Mouse (Mus musculus): ENCODE data around the gene Sap30.
"Not testable (repeated sequence)": the region's sequence is repeated elsewhere in the genome, so short reads cannot be mapped to it uniquely, and the experiment has no call there.

The Sap30 gene

DNA sequence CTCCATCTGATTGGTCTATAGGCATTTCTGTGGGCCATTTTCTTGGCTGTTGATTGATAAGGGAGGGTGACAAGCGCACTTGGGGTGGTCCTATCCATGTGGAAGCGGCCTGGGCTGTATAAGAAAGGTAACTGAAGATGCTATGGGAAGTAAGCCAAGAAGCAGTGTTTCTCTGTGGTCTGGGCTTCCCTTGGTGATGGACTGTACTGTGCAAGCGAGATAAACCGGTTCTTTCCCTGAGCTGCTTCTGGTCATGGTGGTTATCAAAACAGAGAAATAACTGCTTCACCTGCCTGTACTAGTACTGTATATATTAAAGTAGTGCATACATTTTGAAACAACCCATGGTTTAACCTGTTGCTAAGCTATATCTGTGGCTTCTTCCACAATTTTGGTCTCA is 4.2 kb upstream of the Sap30 start:
- no peak for DNase-seq

DNA sequence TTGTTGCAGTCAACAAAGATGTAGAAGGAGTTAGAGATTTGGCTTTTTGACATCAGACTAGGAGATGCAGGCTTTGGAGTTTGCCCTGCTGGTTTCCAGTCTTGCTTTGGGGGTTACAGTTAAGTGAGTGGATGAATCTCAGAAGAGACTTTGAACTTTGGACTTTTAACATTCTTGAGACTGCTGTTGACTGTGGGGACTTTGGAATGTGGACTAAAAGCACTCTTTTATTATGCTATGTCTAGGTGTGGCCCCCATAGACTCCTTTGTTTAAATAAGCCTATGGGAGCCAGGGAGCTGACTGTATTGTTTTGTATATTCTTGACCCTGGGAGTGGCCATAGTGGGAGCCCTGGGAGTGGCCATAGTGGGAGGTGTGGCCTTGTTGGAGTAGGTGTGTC is 2.2 kb upstream of the Sap30 start:
- DNase-seq: peak; percentile 29 to 61

DNA sequence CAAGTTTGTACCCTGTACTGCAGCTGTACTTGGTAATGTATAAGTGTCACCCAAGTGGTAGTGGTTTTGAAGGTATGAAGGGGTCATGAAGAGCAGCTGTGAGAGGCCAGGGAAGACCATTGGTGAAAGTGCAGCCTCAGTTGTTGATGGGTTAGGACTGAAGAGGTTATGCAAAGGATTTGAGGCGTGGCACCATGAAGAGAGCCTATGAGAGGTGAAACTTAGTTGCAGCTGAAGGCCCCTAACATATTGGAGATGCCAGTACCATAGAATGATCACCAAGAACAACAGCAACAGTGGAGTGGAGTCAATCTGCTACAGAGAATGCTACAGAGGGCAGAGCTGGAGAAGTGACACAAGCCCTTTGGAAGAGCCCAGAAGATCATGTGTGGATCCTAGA is 1.7 kb upstream of the Sap30 start:
- DNase-seq: no peak

DNA sequence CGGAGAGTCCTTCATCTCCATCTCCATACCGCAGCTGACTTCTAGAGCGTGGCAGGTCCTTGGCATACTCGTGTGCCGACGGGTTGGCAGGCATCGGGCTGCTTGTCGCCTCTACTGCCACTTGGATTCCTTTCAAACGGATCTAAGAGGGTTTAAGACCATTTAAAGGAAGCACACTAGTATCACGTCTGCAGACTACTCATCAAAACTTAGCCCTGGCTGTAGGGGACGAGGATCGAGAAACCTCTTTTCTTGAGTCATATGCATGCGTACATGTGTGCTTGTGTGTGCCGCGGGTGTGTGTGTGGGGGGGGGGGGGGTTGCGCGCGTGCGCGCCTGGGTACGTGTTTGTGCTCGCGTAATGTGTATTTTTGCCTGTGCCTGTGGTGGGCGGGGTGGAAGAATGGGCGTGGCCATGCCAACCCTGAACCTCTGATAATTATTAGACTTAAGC is 679 bp upstream of the Sap30 start:
- peak; percentile 82 to 89 for DNase-seq

DNA sequence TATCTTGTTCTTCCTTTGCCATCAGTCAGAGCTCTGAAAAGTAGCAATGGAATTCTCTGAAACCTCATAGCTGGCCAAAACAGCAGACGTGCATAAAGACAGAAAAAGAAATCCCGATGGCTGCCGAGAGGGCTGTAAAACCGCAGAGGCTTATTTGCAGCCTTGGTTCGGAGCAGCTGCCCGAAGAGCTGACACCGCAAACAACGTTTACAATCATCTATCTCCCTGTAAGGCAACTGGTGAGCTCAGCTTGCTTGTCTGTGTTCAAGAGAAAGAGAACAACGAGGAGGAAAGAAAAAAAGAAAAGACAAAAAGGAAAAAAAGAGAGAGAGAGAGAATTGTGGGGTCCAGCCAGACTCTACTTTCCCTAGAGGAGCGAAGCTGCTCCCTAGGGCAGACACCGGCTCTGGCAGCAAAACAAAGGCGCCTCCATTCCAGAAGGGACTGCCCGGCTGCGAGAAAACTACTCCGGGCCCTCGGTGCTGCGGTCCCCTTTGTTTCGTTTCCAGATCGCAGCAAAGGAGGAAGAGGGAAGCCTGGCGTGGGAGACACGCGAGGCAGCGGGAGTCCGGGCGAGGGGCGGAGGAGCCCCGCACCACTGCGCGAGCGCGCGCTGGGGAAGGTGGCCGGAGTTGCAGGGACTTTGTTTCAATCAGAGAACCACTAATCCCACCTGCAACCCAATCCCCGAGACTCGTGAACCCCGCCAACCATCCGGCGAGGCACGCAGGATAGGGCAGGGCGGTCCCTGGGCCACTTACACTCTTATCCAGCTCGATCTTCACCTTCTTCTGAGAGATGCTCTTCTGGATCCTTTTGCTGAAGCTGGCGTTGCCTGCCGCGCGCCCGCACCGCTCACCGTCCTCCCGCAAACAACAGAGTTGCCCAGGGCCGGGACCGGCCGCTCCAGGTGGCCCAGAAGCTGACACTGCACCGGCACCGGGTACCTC is 894 bp downstream of the Sap30 start:
- DNase-seq: peak; percentile 24 to 51

DNA sequence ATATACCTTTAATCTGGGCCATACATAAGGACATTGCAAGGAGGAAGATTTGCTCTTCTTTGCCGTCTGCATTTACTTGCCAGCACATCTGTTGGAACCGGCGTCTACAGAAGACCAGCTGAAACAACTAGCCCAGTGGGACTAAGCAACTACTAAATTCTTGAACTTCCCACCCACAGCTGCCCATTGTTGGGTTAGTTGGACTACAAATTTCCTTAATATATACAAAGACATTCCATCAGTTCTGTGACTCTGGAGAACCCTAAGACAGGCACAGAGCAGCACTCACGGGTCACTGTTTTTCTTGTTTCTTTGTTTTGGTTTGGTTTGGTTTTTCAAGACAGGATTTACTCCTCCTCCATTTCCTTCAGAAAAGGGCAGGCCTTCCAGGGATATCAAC is 7.1 kb downstream of the Sap30 start:
- no peak for DNase-seq

DNA sequence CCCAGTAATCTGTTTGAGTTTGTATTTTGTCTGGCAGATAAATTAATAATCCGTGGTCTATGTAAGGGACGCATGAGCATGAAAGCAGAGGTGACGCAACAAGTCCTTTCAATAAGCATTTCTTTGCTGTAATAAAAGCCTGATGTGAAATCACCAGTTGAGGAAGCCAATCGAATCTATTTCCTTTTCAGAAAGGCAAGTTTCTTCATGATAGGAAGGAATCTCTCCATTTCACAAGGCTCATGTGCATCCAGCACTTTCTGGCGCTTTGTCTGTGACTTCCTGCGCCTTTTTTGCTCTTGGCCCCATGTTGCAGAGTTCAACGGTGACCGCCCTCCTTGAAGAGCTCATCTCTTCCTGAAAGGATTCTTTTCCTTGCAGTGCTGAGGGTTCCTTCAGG is 8.0 kb downstream of the Sap30 start:
- no peak for DNase-seq

DNA sequence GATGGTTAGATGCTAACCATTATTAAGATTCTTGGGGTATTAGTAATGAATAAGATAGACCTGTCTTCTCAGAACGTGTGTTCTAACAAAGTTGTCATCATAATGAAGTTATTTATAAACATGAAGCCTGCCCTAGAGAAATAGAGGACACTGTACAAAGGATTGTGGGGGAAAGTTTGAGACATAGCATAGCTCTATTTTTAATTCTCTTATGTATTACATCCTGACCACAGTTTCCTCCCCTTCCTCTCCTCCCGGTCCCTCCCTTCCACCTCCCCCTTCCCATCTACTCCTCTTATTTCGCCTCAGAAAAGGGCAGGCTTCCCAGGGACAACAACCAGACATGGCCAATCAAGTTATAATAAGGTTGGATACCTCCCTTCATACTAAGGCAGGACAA is 9.3 kb downstream of the Sap30 start:
- no peak for DNase-seq

DNA sequence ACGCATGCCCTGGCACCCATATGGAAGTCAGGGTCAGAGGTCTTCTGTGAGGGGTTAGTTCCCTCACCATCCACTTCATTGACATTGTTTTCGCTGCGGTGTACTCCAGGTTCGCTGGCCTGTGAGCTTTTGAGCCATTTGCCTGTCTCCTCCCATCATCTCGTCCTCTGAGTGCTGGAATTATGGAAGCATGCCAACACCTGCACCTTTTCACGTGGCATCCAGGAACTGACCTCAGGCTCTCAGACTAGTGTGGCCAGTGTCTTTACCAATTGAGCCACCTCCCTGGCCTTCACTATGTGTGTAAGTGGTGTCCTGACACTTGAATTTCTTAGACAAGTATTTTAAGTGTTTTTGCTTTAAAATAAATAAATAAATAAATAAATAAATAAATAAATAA is 13.9 kb downstream of the Sap30 start:
- peak; percentile 18 to 47 for DNase-seq

DNA sequence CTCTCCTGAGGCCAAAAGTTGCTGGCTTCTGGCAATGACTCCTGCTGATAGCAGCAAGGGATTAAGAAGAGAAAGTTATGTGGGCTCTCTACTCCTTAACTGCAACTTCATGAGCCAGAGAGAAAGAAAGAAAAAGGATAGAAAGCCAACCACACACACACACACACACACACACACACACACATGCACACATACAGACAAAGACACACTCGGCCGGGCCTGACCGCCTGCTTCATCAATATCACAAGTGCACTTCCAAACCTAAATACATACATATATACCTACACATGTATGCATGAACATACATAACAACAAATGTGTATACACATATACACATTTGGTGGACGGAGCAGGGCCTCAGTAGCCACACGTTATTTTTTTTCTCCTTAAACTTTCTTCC is 16.8 kb downstream of the Sap30 start:
- DNase-seq: no peak

DNA sequence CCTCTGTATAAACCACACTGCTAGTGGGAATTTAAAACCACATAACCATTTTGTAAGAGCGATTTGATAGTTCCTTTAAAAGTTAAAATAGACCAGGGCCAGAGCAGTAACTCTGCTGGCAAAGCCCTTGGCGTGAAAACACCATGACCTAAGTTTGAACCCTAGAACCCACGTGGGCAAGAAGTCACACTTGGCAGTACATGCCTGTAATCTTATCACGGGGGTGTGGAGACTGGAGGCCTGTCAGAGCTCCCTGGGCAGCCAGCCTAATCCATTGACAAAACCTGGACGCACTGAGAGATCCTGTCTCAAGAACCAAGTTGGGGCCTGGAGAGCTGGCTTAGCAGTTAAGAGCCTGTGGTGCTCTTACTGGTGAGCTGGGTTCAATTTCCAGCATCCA is 19.0 kb downstream of the Sap30 start:
- peak; percentile 62 to 79 for DNase-seq

DNA sequence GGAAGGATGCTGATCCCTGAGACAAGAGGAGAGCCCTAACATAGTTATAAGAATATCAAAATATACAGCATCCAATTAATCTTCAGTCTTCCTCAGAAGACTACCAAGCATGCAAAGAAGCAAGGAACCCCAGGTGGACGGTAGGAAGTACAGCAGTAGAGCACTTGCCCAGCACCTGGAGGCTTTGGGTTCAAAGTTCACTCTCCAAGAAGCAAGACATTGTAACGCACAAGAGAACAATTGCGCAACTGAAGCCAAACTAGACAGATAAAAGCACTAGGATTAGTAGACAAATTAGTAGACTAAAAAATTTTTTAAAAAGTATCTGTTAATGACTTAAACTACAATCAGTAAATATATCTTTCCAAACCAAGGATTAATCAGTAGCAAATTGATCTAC is 23.9 kb downstream of the Sap30 start:
- DNase-seq: no peak

DNA sequence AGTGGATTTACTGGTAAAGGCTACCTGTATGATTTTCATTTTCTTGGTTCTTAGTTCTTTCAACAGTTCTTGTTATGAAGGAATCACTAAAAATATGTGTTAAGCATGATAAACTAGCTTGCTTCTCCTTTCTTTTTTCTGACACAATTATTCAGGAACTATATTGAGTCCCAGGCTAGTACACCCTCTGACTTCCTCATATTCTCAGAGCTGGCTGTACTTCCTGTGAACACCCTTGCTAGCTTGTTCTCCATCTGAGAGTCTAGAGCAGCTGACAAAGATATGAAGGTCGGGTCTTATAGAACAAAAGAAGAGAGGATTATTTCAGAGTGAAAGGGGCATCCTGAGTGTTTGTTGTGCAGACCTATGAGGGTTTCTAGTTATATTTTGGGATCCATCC is 24.8 kb downstream of the Sap30 start:
- no peak for DNase-seq

DNA sequence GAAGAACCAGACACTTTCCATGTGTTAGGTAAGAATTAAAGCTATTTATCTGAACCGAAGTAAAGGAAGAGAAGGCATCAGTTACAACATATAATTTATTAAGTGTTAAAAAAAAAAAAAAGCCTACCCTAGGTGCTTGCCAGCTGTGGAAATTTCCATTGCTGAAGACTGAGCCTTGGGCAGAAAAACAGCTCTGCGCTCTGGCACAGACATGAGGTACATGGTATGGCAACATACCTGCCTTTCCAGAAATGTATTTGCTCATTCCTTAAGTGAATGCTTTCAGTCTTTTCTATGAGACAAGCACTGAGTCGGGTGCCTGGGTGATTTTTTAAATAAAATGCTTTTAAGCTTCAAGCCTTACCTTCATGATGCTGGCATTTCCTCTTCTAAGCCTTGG is 29.7 kb downstream of the Sap30 start:
- peak in 1 of 2 experiments; percentile 8 for DNase-seq

DNA sequence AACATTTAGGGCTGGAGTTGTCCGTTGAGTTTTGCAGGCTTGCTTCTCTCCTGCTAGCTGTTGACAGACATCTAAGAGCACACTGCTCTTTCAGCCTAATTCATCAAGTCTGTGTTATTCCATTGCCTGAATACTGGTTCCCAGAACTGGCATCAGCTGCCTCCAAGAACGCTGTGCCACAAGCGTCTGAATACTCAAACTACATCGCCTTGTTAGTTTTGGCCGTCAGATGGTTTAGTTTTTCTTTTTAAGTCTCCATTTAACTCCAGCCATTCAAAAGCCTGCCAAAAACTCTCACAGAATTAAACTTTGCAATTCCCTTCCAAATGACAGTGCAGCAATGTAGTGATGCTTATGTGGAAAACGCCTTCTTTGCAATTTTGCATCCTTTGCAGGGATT is 30.5 kb downstream of the Sap30 start:
- DNase-seq: no peak

DNA sequence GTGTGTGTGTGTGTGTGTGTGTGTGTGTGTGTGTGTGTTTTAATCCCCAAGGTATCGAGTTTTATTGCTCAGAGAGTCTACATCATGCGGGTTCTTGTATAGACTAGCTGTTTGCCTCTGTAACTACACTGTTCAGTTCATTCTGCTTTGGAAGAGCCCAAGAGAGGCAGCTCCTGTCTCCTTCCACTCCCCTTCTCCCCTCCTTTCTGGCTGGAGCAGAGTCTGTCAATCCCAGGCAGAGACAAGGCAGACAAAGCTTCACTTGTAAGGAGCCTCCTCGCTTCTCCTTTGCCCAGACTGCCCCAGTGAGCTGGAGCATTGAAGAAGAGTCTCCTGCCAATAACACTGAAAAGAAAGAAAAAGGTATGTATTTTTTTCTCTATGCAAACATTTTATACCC is 31.9 kb downstream of the Sap30 start, which contains the start of gene Scrg1:
Scrg1 (plus strand) TSS at position 159 of the 400 bp plus-strand sequence.
- DNase-seq: no peak

DNA sequence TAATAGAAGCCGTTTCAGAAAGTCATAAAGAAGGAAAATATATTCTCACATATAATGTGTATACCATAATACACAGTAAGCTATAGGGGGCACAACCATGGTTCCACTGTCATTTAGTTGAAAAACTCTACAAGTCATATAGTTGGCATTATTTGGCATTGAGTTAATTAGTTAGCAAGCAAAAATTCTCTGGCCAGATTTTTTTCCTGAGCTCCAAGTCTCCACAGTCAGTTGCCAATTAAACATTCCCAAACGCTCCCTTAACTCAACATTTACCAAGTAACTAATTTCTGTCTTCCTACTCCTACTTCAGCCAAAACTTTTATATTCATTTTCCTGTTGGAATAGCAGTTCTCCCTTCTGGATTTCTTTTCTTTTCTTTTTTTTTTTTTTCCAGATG is 34.3 kb downstream of the Sap30 start:
- no peak for DNase-seq

DNA sequence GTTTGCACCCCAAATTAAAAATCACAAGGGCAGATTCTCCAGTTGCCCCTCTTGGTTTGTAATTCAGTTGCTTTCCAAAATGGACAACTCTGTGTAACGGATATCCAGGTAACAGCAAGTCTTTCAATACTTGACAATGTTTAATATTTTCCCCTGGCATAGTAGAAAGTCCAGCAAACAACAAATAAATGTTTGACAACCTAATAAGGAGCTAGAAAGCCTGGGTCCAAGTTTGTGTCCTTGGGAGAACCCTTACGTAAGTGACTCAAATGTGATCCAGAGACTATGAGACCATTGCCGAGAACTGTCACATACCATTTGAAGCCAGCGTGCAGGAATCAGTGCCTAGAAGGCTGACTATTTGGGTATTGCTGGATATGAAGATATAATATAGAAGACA is 35.8 kb downstream of the Sap30 start:
- DNase-seq: peak in 1 of 2 experiments; percentile 7

DNA sequence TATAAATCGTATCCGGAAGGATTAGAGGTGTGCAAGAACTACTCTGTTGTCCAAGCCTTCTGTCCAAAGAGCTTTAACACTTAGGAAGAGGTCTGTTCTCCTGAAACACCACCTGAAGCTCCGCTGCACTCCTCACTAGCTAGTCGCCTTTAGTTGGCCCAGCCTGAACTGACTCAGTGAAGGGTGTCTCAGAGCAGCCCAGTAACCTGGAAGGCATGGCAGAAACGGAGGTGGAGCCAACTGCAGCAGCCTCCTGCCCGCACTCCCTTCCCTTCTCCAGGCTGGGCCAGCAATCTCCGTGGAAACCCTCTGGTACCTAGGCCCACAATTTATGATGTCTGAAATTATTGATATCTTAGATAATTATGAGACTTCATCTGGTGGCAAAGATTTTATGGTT is 36.9 kb downstream of the Sap30 start:
- peak in 1 of 2 experiments; percentile 43 for DNase-seq

DNA sequence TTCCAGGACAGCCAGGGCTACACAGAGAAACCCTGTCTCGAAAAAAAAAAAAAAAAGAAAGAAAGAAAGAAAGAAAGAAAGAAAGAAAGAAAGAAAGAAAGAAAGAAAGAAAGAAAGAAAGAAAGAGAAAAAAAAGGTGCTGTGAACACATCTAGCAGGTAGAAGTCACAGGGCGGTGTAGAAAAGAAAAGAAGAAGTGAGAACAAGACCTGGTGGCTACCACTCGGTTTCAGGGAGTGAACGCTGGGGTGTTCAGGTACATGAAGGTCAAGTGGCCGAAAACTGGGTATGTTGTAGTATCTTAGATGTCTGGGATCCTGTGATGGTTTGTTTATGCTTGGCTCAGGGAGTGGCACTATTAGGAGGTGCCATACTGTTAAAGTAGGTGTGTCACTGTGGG is 41.8 kb downstream of the Sap30 start:
- not testable (repeated sequence) for DNase-seq

DNA sequence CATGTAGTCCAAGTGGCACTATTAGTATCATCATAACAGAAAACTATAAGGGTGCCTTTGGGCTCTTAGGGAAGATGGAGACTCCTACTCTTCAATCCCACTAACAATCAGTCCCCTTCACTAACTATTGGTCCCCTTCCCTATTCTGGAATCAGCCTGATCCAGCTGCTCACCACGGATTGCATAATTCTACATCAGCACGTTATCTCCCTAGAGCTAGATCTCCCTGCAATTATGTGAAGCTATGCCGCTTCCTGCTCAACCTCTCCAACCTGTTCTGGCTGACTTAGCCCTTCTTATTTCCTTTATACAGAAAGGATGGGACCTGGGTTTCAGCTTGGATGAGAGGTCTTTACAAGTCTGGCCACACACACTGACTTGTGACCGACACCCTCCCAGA is 44.4 kb downstream of the Sap30 start:
- DNase-seq: no peak

DNA sequence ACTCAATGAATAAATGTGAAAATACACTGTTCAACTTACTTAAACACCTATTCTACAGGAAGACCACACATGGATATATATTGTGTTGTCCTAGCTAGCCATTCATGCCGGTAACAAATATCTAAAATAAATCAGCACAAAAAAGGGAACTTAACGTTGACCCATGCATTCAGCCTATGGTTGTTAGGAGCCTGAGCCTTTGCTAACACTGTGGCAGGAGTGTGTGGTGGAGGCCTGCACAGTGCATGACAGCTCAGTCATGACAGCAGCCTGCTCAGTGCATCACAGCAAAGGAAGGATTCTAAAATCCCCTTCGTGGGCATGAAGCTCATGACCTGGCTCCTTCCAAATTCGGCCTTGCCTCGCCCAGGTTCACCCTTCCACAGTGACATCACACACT is 46.1 kb downstream of the Sap30 start:
- DNase-seq: no peak

DNA sequence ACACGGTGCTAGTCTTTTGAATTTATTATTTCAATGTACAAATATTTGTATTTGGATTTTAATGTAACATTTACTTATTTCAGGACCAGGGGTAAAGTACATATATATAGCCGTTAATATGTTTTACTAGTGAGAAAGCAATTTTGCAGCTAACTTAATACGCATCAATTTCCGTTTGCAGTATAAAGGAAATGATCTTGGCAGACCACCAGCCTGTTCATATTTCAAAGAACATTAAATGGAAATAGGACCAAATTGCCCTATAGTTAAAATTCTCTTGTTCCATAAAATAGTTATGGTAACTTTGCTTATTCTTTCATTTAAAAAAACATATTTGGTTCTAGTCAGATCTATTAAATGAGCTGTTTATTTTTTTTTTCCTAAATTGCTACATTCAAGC is 46.5 kb downstream of the Sap30 start:
- DNase-seq: no peak

DNA sequence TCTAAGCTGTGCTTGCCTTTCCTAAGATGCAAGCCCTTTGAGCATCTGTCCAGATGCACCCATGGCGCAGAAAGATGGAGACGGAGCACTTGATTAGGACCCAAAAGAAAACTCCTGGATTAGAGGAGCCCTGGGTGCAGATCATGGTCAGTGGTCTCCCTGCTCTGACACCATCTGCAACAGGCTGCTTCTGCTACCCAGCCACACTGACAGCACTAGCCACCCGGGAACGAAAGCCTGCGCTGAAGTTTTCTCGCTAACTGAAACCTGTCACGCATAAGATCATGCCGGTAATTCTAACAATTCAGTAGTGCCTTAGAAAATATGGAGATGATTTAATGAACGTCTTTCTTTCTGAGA is 51.2 kb downstream of the Sap30 start:
- DNase-seq: no peak

Measured in kidney, postnatal 25 days (tissue).